Mouse (Mus musculus) MEL (cell line): ENCODE results near the gene Runx1. TPM values are rescaled to one million over a fixed set of nuclear protein-coding genes. Genes with fewer than 3 reads are reported as not detected.

ENCODE experiments used
- DNase-seq: peaks from one replicate; pipeline ENCODE4 v3.0.0; 2011; ENCODE audit warnings: low read depth, low spot score
- H3K27ac ChIP-seq: 2 replicates; pipeline ENCODE4 v1.5.1; 2012; ENCODE audit warnings: low read depth, mild to moderate bottlenecking, control low read depth, low read length, moderate library complexity; ENCODE audit not compliant: control insufficient read depth
- H3K27me3 ChIP-seq, 2 experiments: fragments of 150-350 bp in 1 of 2; sonication (generic) in 1 of 2; 2 replicates each; pipeline ENCODE4 v1.6.1; 2012; ENCODE audit warnings: low read length in 2 of 2, mild to moderate bottlenecking in 2 of 2, improper control_type of control experiment in 1 of 2, moderate library complexity in 1 of 2; ENCODE audit not compliant: insufficient read depth in 2 of 2, control insufficient read depth in 1 of 2
- H3K36me3 ChIP-seq, 2 experiments: 2 replicates each; pipeline ENCODE4 v1.6.1; 2012 to 2014; ENCODE audit warnings: low read length in 2 of 2, improper control_type of control experiment in 1 of 2, inconsistent platforms in 1 of 2, mild to moderate bottlenecking in 1 of 2; ENCODE audit not compliant: insufficient read depth in 2 of 2, control insufficient read depth in 1 of 2
- H3K4me1 ChIP-seq, 2 experiments: fragments of 150-350 bp in 1 of 2; sonication (generic) in 1 of 2; 2 replicates each; pipeline ENCODE4 v1.6.1; 2012; ENCODE audit warnings: low read length in 2 of 2, improper control_type of control experiment in 1 of 2, mild to moderate bottlenecking in 1 of 2; ENCODE audit not compliant: insufficient read depth in 2 of 2, control insufficient read depth in 1 of 2
- H3K4me3 ChIP-seq, 2 experiments: fragments of 150-350 bp in 1 of 2; sonication (generic) in 1 of 2; 2 replicates each; pipeline ENCODE4 v1.5.1; 2012; ENCODE audit warnings: low read depth in 2 of 2, low read length in 2 of 2, mild to moderate bottlenecking in 2 of 2, moderate library complexity in 2 of 2, control low read depth in 1 of 2, improper control_type of control experiment in 1 of 2; ENCODE audit not compliant: control insufficient read depth in 1 of 2, insufficient read depth in 1 of 2
- H3K79me2 ChIP-seq: 2 replicates; pipeline ENCODE4 v1.6.1; 2012; ENCODE audit warnings: mild to moderate bottlenecking, low read length, moderate library complexity; ENCODE audit not compliant: control insufficient read depth, poor library complexity, insufficient read depth
- H3K9ac ChIP-seq: 2 replicates; pipeline ENCODE4 v1.6.1; 2012; ENCODE audit warnings: low read depth, mild to moderate bottlenecking, control low read depth, low read length, moderate library complexity; ENCODE audit not compliant: control insufficient read depth, poor library complexity, severe bottlenecking
- H3K9me3 ChIP-seq: fragments of 150-350 bp; sonication (generic); replicated peaks from 2 replicates; pipeline ENCODE4 v1.6.1; 2012; ENCODE audit warnings: mild to moderate bottlenecking, low read length, improper control_type of control experiment, moderate library complexity; ENCODE audit not compliant: insufficient read depth
- BHLHE40 ChIP-seq: IDR thresholded peaks from 2 replicates; pipeline ENCODE4 v1.6.1; 2012; ENCODE audit warnings: low read depth, mild to moderate bottlenecking, inconsistent platforms, low read length, improper control_type of control experiment, borderline replicate concordance
- CTCF ChIP-seq, 3 experiments: IDR thresholded peaks in 2 of 3; conservative IDR thresholded peaks in 1 of 3; 2 replicates each; pipeline ENCODE4 v1.5.1; 2011 to 2012; ENCODE audit warnings: low read length in 3 of 3, low read depth in 2 of 3, mild to moderate bottlenecking in 2 of 3, improper control_type of control experiment in 1 of 3, inconsistent platforms in 1 of 3, mixed read lengths in 1 of 3, moderate library complexity in 1 of 3; ENCODE audit not compliant: control insufficient read depth in 1 of 3, insufficient read depth in 1 of 3, poor library complexity in 1 of 3, severe bottlenecking in 1 of 3
- EP300 ChIP-seq, 2 experiments: IDR thresholded peaks; 2 replicates each; pipeline ENCODE4 v1.6.1; 2011; ENCODE audit warnings: improper control_type of control experiment in 2 of 2, low read length in 2 of 2, low read depth in 1 of 2, mild to moderate bottlenecking in 1 of 2
- GABPA ChIP-seq: IDR thresholded peaks from 2 replicates; pipeline ENCODE4 v1.6.1; 2012; ENCODE audit warnings: low read depth, mild to moderate bottlenecking, inconsistent platforms, low read length, improper control_type of control experiment, moderate library complexity
- GATA1 ChIP-seq: IDR thresholded peaks from 2 replicates; pipeline ENCODE4 v1.6.1; 2011; ENCODE audit warnings: low read depth, low read length, improper control_type of control experiment
- HCFC1 ChIP-seq: IDR thresholded peaks from 2 replicates; pipeline ENCODE4 v1.6.1; 2012; ENCODE audit warnings: low read depth, mild to moderate bottlenecking, inconsistent platforms, low read length, improper control_type of control experiment, moderate library complexity
- MAFK ChIP-seq: IDR thresholded peaks from 2 replicates; pipeline ENCODE4 v1.6.1; 2011; ENCODE audit warnings: low read depth, mild to moderate bottlenecking, low read length, improper control_type of control experiment, borderline replicate concordance
- MEF2A ChIP-seq: IDR thresholded peaks from 2 replicates; pipeline ENCODE4 v1.6.1; 2014; ENCODE audit warnings: low read depth, mild to moderate bottlenecking, inconsistent platforms, low read length, improper control_type of control experiment; ENCODE audit not compliant: poor library complexity, insufficient replicate concordance, severe bottlenecking; ENCODE audit errors: extremely low read depth
- POLR2AphosphoS2 ChIP-seq: IDR thresholded peaks from 2 replicates; pipeline ENCODE4 v1.6.1; 2011; ENCODE audit warnings: low read length, improper control_type of control experiment
- SMC3 ChIP-seq: IDR thresholded peaks from 2 replicates; pipeline ENCODE4 v1.6.1; 2011; ENCODE audit warnings: low read depth, low read length, improper control_type of control experiment
- TBP ChIP-seq: IDR thresholded peaks from 2 replicates; pipeline ENCODE4 v1.8.0; 2011; ENCODE audit warnings: low read depth, low read length, improper control_type of control experiment
- UBTF ChIP-seq: IDR thresholded peaks from 2 replicates; pipeline ENCODE4 v1.6.1; 2012; ENCODE audit warnings: low read depth, mild to moderate bottlenecking, inconsistent platforms, low read length, improper control_type of control experiment, moderate library complexity, borderline replicate concordance; ENCODE audit not compliant: insufficient read depth
- ZC3H11A ChIP-seq: IDR thresholded peaks from 2 replicates; pipeline ENCODE4 v1.6.1; 2012; ENCODE audit warnings: low read depth, mild to moderate bottlenecking, inconsistent platforms, low read length, improper control_type of control experiment
- polyA plus RNA-seq, 2 experiments: library from polyadenylated mRNA; stranded (reverse) in 1 of 2; unstranded in 1 of 2; fragments of >175 nt in 1 of 2; fragments of >200 nt in 1 of 2; gene quantifications; 2 replicates each; pipeline versions ENCODE4 v1.2.1 to v1.2.4; 2012; ENCODE audit warnings: low replicate concordance in 2 of 2, low read depth in 1 of 2; ENCODE audit not compliant: insufficient read length in 2 of 2, insufficient read depth in 1 of 2, missing spikeins in 1 of 2
- total RNA-seq: library from RNA; depleted of rRNA; stranded (reverse); fragments of 300-350 nt; gene quantifications from 2 replicates; pipeline ENCODE4 v1.2.3, GENCODE M21; 2012

The Runx1 gene
- total and polyA plus RNA-seq, 3 experiments, result 14.3 to 23.5 TPM; not detected in 1

GRCm38 (mm10) chr16:92760091-92760490 is 65.9 kb downstream of the Runx1 start:
- no peak for TF ChIP-seq GATA1
- TF ChIP-seq HCFC1, result no peak
- no peak for TF ChIP-seq MAFK
- H3K9me3 ChIP-seq, result no peaks in the 10 kb centered on the region
- no peak overlapping the region for H3K4me3 ChIP-seq
- H3K4me1 ChIP-seq, result peaks cover 20 to 36% of the 10 kb centered on the region in 2 experiments
- H3K27ac ChIP-seq, result no peak overlapping the region
- DNase-seq, result no peak
- no peaks in the 10 kb centered on the region for H3K27me3 ChIP-seq
- no peak overlapping the region for H3K9ac ChIP-seq
- H3K79me2 ChIP-seq, result peaks cover 9% of the 10 kb centered on the region
- peaks cover 3 to 35% of the 10 kb centered on the region in 2 experiments for H3K36me3 ChIP-seq

DNA sequence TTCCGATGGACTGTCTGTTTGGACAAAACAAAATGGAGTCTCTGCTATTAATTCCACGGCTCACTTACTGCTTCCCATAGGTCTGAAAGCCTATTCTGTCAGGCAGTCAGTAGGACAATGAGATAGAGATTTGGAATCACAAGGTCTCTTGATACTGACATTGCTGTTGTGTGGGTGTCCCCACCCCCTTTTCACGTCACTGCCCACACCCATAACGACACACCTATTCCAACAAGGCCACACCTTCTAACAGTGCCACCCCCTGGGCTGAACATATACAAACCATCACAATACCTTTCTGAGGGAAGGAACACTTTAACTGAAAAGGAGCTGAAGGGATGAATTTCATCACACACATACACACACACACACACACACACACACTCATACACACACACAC is 68.4 kb downstream of the Runx1 start:
- peaks cover 7 to 17% of the 10 kb centered on the region in 2 experiments for H3K4me1 ChIP-seq

GRCm38 (mm10) chr16:92753944-92754343 is 72.0 kb downstream of the Runx1 start:
- Histone ChIP-seq H3K79me2 (no peaks in the 10 kb centered on the region; the same call in 1 of the 2 replicates), H3K9me3 (no peaks in the 10 kb centered on the region), H3K27me3 (no peaks in the 10 kb centered on the region), H3K36me3 (peaks cover 4 to 8% of the 10 kb centered on the region in 2 experiments), H3K27ac (no peak overlapping the region), H3K4me3 (no peak overlapping the region), H3K4me1 (peaks cover under 1 to 9% of the 10 kb centered on the region in 2 experiments), H3K9ac (no peak overlapping the region)
- TF ChIP-seq TBP (no peak), GATA1 (0 out of 2 replicates have a peak, but pooled peaks have one; percentile 5), SMC3 (no peak), BHLHE40 (no peak), POLR2AphosphoS2 (no peak)
- no peak for DNase-seq

More for the DNA sequence above, 68.4 kb downstream of the Runx1 start:
- peak; percentile 21 for DNase-seq
- Histone ChIP-seq H3K79me2 (peaks cover 5% of the 10 kb centered on the region), H3K9me3 (no peaks in the 10 kb centered on the region), H3K9ac (no peak overlapping the region), H3K36me3 (peaks cover 3 to 14% of the 10 kb centered on the region in 2 experiments), H3K27me3 (no peaks in the 10 kb centered on the region), H3K27ac (no peak overlapping the region), H3K4me3 (no peak overlapping the region)
- no peak for TF ChIP-seq GABPA
- TF ChIP-seq MEF2A, result no peak
- TF ChIP-seq CTCF (IDR thresholded peaks at IDR 0.05 in 2 of 3, conservative IDR thresholded peaks at IDR 0.05 in 1 of 3; ENCODE audit: control insufficient read depth in 1 of 3, insufficient read depth in 1 of 3, low read depth in 2 of 3, low read length in 3 of 3, poor library complexity in 1 of 3, severe bottlenecking in 1 of 3), result no peak
- no peak for TF ChIP-seq EP300 (IDR thresholded peaks at IDR 0.05; ENCODE audit: low read depth in 1 of 2, low read length in 2 of 2)
- no peak for TF ChIP-seq ZC3H11A
- TF ChIP-seq UBTF, result no peak
